Mouse (Mus musculus): Measurements from ENCODE around the gene Rufy2. TPM values are rescaled to one million over a fixed set of nuclear protein-coding genes. Genes with fewer than 3 reads are reported as not detected.
"Not testable (repeated sequence)": the region's sequence is repeated elsewhere in the genome, so short reads cannot be mapped to it uniquely, and the experiment has no call there.

Rufy2 gene
- polyA plus RNA-seq, 1 experiment = 7.0 TPM

- 43% methylated on average over 8 of the region's 8 CpGs for WGBS
- Histone ChIP-seq H3K4me3 (replicated peaks; ENCODE audit: control insufficient read depth, low read depth, low read length) (no peak overlapping the region), H3K4me1 (ENCODE audit: control insufficient read depth, insufficient read depth, low read length) (no peaks in the 10 kb centered on the region), H3K27ac (ENCODE audit: control insufficient read depth, insufficient read depth, low read depth, low read length, poor library complexity) (no peak overlapping the region)
- TF ChIP-seq POLR2A (IDR thresholded peaks at IDR 0.05; ENCODE audit: borderline replicate concordance, control insufficient read depth, low read depth, low read length) = no peak
- TF ChIP-seq CTCF (IDR thresholded peaks at IDR 0.05; ENCODE audit: control insufficient read depth, insufficient read depth, low read length) = no peak
These were observed 67.7 kb downstream of the Rufy2 start for GRCm38 (mm10) chr10:63047751-63048150.

DNA sequence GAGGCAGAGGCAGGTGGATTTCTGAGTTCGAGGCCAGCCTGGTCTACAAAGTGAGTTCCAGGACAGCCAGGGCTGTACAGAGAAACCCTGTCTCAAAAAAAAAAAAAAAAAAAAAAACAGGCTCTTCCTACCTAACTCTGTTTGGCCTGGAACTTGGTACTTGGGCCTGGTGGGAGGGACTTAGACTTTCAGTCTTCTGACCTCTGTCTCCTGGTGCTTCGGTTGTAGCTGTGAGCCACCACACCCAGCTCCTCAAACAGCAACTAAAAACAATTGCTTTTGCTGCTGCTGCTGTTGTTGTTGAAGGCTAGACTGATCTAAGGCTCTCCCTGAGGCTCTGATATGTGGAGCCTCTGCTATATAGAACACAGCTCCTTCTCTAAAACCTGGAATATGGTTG is 69.1 kb downstream of the Rufy2 start:
- H3K27ac ChIP-seq (ENCODE audit: control insufficient read depth, insufficient read depth, low read depth, low read length, poor library complexity) = no peak overlapping the region
- no peak overlapping the region for H3K4me3 ChIP-seq (replicated peaks; ENCODE audit: control insufficient read depth, low read depth, low read length)
- 82% methylated on average over 2 of the region's 2 CpGs for WGBS
- H3K4me1 ChIP-seq (ENCODE audit: control insufficient read depth, insufficient read depth, low read length) = no peaks in the 10 kb centered on the region
- TF ChIP-seq CTCF (IDR thresholded peaks at IDR 0.05; ENCODE audit: control insufficient read depth, insufficient read depth, low read length) = no peak
- TF ChIP-seq POLR2A (IDR thresholded peaks at IDR 0.05; ENCODE audit: borderline replicate concordance, control insufficient read depth, low read depth, low read length) = no peak

DNA sequence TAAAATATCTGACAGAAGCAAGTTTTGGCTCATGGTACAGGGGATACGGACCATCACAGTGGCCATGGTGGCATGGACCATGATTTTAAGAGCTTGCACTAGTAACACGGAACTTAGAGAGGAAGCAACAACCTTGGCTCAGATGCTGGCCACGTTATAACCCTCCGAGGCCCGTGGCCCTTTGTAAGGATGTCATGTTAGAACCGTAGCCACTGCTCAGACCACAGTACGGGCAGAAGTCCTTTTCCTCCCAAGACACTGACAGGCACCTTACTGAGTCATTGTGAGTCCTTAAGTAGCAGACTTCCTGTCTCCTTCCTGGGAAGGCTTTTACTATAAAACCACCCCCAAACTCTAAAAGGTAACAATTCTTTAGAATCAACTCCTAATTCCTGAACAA is 71.2 kb downstream of the Rufy2 start:
- 16% methylated on average over 7 of the region's 7 CpGs for WGBS
- H3K4me1 ChIP-seq (ENCODE audit: control insufficient read depth, insufficient read depth, low read length) = no peaks in the 10 kb centered on the region
- no peak overlapping the region for H3K27ac ChIP-seq (ENCODE audit: control insufficient read depth, insufficient read depth, low read depth, low read length, poor library complexity)
- TF ChIP-seq POLR2A (IDR thresholded peaks at IDR 0.05; ENCODE audit: borderline replicate concordance, control insufficient read depth, low read depth, low read length) (no peak), CTCF (IDR thresholded peaks at IDR 0.05; ENCODE audit: control insufficient read depth, insufficient read depth, low read length) (no peak)
- no peak overlapping the region for H3K4me3 ChIP-seq (replicated peaks; ENCODE audit: control insufficient read depth, low read depth, low read length)

DNA sequence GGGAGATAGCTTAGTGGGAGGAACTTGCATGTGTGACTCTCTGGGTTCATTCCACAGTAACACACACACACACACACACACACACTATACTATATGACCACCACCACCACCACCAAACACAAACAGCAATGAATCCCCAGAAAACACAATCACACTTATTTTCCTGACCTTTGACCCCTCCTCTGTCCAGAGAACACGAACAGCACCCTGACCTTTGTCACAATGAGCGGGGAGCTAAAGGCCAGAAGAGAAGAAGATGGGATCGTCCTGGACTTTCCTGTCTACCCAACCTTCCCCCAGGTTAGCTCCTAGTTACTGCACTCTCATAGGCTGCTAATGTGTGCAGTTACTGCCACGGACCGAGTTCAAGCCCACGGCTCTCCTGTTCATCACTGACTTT is 72.0 kb downstream of the Rufy2 start:
- no peak for TF ChIP-seq CTCF (IDR thresholded peaks at IDR 0.05; ENCODE audit: control insufficient read depth, insufficient read depth, low read length)
- TF ChIP-seq POLR2A (IDR thresholded peaks at IDR 0.05; ENCODE audit: borderline replicate concordance, control insufficient read depth, low read depth, low read length) = no peak
- H3K27ac ChIP-seq (ENCODE audit: control insufficient read depth, insufficient read depth, low read depth, low read length, poor library complexity) = no peak overlapping the region
- no peaks in the 10 kb centered on the region for H3K4me1 ChIP-seq (ENCODE audit: control insufficient read depth, insufficient read depth, low read length)
- 86% methylated on average over 6 of the region's 6 CpGs for WGBS
- H3K4me3 ChIP-seq (replicated peaks; ENCODE audit: control insufficient read depth, low read depth, low read length) = no peak overlapping the region

GRCm38 (mm10) chr10:63053007-63053406 is 73.0 kb downstream of the Rufy2 start:
- H3K4me3 ChIP-seq (replicated peaks; ENCODE audit: control insufficient read depth, low read depth, low read length) = no peak overlapping the region
- H3K27ac ChIP-seq (ENCODE audit: control insufficient read depth, insufficient read depth, low read depth, low read length, poor library complexity) = no peak overlapping the region
- H3K4me1 ChIP-seq (ENCODE audit: control insufficient read depth, insufficient read depth, low read length) = no peaks in the 10 kb centered on the region
- 52% methylated on average over 6 of the region's 6 CpGs for WGBS
- no peak for TF ChIP-seq POLR2A (IDR thresholded peaks at IDR 0.05; ENCODE audit: borderline replicate concordance, control insufficient read depth, low read depth, low read length)
- no peak for TF ChIP-seq CTCF (IDR thresholded peaks at IDR 0.05; ENCODE audit: control insufficient read depth, insufficient read depth, low read length)

- H3K27ac ChIP-seq (ENCODE audit: control insufficient read depth, insufficient read depth, low read depth, low read length, poor library complexity); H3K4me3 ChIP-seq (replicated peaks; ENCODE audit: control insufficient read depth, low read depth, low read length); H3K4me1 ChIP-seq (ENCODE audit: control insufficient read depth, insufficient read depth, low read length): not testable (repeated sequence)
- 72% methylated on average over 6 of the region's 6 CpGs for WGBS
These were observed 74.0 kb downstream of the Rufy2 start for GRCm38 (mm10) chr10:63054071-63054470.

GRCm38 (mm10) chr10:63054586-63054985 is 74.6 kb downstream of the Rufy2 start:
- TF ChIP-seq CTCF (IDR thresholded peaks at IDR 0.05; ENCODE audit: control insufficient read depth, insufficient read depth, low read length) (peak; percentile 35; the same call in 1 of the 2 replicates), POLR2A (IDR thresholded peaks at IDR 0.05; ENCODE audit: borderline replicate concordance, control insufficient read depth, low read depth, low read length) (no peak)
- no peak overlapping the region for H3K4me3 ChIP-seq (replicated peaks; ENCODE audit: control insufficient read depth, low read depth, low read length)
- no peak overlapping the region for H3K27ac ChIP-seq (ENCODE audit: control insufficient read depth, insufficient read depth, low read depth, low read length, poor library complexity)
- H3K4me1 ChIP-seq (ENCODE audit: control insufficient read depth, insufficient read depth, low read length) = no peaks in the 10 kb centered on the region
- 80% methylated on average over 2 of the region's 2 CpGs for WGBS

GRCm38 (mm10) chr10:63056966-63057750 is 77.1 kb downstream of the Rufy2 start:
- H3K27ac ChIP-seq (ENCODE audit: control insufficient read depth, insufficient read depth, low read depth, low read length, poor library complexity) = no peak overlapping the region
- H3K4me3 ChIP-seq (replicated peaks; ENCODE audit: control insufficient read depth, low read depth, low read length) = no peak overlapping the region
- no peak for TF ChIP-seq POLR2A (IDR thresholded peaks at IDR 0.05; ENCODE audit: borderline replicate concordance, control insufficient read depth, low read depth, low read length)
- no peak for TF ChIP-seq CTCF (IDR thresholded peaks at IDR 0.05; ENCODE audit: control insufficient read depth, insufficient read depth, low read length)
- WGBS = 74% methylated on average over 24 of the region's 24 CpGs
- H3K4me1 ChIP-seq (ENCODE audit: control insufficient read depth, insufficient read depth, low read length) = no peaks in the 10 kb centered on the region

- whole genome bisulfite sequencing = 78% methylated on average over 2 of the region's 2 CpGs
- Histone ChIP-seq H3K27ac (ENCODE audit: control insufficient read depth, insufficient read depth, low read depth, low read length, poor library complexity) (no peak within 1 kb of the TSS), H3K4me3 (replicated peaks; ENCODE audit: control insufficient read depth, low read depth, low read length) (no peak within 1 kb of the TSS), H3K4me1 (ENCODE audit: control insufficient read depth, insufficient read depth, low read length) (no peaks in the 10 kb centered on the region)
- TF ChIP-seq POLR2A (IDR thresholded peaks at IDR 0.05; ENCODE audit: borderline replicate concordance, control insufficient read depth, low read depth, low read length) = no peak
These were observed 79.8 kb downstream of the Rufy2 start, which contains the start of gene Pbld1 for GRCm38 (mm10) chr10:63059862-63060261. Gene Pbld1, plus strand, starts transcription at chr10:63060162.

Data from bone marrow, adult 2 months (tissue).